Mouse (Mus musculus): Measurements from ENCODE around the gene Mif4gd.

Mif4gd gene

DNA sequence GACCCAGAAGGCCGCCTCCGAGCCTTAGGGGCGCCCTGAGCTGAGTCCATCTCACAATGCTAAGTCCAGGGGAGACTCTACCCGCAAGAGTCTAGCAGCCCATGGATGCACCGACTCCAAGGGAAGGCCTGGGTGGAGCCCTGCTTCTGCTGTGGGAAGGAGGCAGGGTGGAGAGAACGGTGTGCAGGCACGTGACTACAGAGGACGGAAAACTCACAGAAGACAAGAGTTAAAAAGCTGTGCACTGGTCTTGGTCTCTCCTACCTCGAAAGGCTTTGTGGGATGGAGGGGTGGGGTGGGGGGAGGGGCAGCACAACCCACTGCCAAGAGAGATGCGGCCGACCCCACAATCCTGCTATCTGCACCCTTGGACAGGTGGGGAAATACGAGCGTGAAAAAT lies 31.5 kb upstream of the Mif4gd start:
- Histone ChIP-seq H3K36me3 (ENCODE audit: insufficient read depth, low read length) (peaks cover 62% of the 10 kb centered on the region), H3K9me3 (ENCODE audit: low read length) (no peaks in the 10 kb centered on the region), H3K27me3 (ENCODE audit: insufficient read depth, low read length) (no peaks in the 10 kb centered on the region), H3K4me3 (replicated peaks; ENCODE audit: low read length) (no peak overlapping the region; the same call in 1 of the 2 replicates), H3K4me1 (replicated peaks; ENCODE audit: low read depth, low read length) (peaks cover 87% of the 10 kb centered on the region)
- TF ChIP-seq NANOG (IDR thresholded peaks at IDR 0.05; ENCODE audit: borderline replicate concordance, low read length): no peak
- no peak for TF ChIP-seq CTCF (conservative IDR thresholded peaks at IDR 0.05; ENCODE audit: low read length)
- no peak for TF ChIP-seq POU5F1 (IDR thresholded peaks at IDR 0.05; ENCODE audit: borderline replicate concordance, low read length)

DNA sequence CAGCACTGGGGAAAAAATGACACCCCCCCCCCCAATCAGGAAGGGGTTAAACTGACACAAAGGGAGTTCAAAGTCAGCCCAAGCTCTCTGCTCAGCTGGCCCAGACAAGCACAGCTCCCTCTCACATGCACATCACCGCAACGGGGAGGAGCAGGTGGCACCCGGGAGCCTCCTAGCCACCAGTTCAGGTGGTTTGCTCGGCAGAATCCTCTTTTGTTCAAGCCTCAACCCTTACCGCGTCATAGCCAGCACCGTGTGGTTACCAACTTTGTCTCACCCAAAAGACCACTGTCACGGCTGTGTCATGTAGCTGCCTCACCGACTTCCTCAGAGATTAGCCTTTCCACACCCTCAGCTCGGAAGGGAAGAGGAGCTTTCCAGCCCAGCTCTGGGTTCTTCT lies 30.5 kb upstream of the Mif4gd start:
- Histone ChIP-seq H3K36me3 (ENCODE audit: insufficient read depth, low read length) (peaks cover 51% of the 10 kb centered on the region), H3K9me3 (ENCODE audit: low read length) (no peaks in the 10 kb centered on the region), H3K4me3 (replicated peaks; ENCODE audit: low read length) (peak overlapping the region; percentile 30; the same call in 1 of the 2 replicates), H3K4me1 (replicated peaks; ENCODE audit: low read depth, low read length) (peaks cover 92% of the 10 kb centered on the region), H3K27me3 (ENCODE audit: insufficient read depth, low read length) (no peaks in the 10 kb centered on the region)
- no peak for TF ChIP-seq NANOG (IDR thresholded peaks at IDR 0.05; ENCODE audit: borderline replicate concordance, low read length)
- TF ChIP-seq POU5F1 (IDR thresholded peaks at IDR 0.05; ENCODE audit: borderline replicate concordance, low read length): no peak
- no peak for TF ChIP-seq CTCF (conservative IDR thresholded peaks at IDR 0.05; ENCODE audit: low read length)

DNA sequence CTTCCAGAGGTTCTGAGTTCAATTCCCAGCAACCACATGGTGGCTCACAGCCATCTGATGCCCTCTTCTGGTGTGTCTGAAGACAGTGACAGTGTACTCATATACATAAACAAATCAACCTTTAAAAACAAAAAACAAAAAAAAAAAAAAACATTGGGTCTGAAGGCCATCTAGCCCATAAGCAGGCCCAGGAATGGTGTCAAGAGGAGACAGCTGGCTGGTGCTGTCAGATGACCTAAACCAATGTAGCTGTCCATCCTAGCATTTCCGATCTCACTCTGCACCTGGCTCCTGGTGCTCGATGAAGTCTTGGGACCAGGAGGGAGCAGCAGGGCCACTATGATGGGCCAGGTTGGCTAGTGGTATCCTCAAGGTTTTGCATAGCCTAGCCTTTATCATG lies 29.9 kb upstream of the Mif4gd start:
- TF ChIP-seq CTCF (conservative IDR thresholded peaks at IDR 0.05; ENCODE audit: low read length) (no peak), NANOG (IDR thresholded peaks at IDR 0.05; ENCODE audit: borderline replicate concordance, low read length) (no peak), POU5F1 (IDR thresholded peaks at IDR 0.05; ENCODE audit: borderline replicate concordance, low read length) (no peak)
- no peaks in the 10 kb centered on the region for H3K9me3 ChIP-seq (ENCODE audit: low read length)
- peaks cover 90% of the 10 kb centered on the region for H3K4me1 ChIP-seq (replicated peaks; ENCODE audit: low read depth, low read length)
- no peak overlapping the region for H3K4me3 ChIP-seq (replicated peaks; ENCODE audit: low read length)
- H3K36me3 ChIP-seq (ENCODE audit: insufficient read depth, low read length): peaks cover 46% of the 10 kb centered on the region
- H3K27me3 ChIP-seq (ENCODE audit: insufficient read depth, low read length): no peaks in the 10 kb centered on the region

DNA sequence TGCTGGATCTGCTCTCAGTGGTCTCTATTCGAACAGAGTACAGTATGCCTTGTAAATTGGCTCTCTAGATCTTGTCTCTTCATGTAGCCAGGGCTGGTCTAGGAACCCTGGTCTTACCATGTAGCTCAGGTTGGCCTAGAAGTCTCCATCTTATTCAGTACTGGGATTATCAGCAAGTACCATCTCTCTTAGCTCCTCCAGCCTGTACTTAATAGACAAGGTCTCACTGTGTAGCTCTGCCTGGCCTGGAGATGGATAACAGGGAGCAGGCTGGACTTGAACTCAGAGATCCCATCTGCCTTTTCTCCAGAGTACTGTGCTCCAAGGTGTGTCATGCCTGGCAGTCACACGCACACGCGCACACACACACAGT lies 28.9 kb upstream of the Mif4gd start:
- Histone ChIP-seq H3K4me3 (replicated peaks; ENCODE audit: low read length) (no peak overlapping the region; the same call in 1 of the 2 replicates), H3K27me3 (ENCODE audit: insufficient read depth, low read length) (no peaks in the 10 kb centered on the region), H3K4me1 (replicated peaks; ENCODE audit: low read depth, low read length) (peaks cover 90% of the 10 kb centered on the region), H3K9me3 (ENCODE audit: low read length) (no peaks in the 10 kb centered on the region), H3K36me3 (ENCODE audit: insufficient read depth, low read length) (peaks cover 36% of the 10 kb centered on the region)
- TF ChIP-seq NANOG (IDR thresholded peaks at IDR 0.05; ENCODE audit: borderline replicate concordance, low read length) (no peak), POU5F1 (IDR thresholded peaks at IDR 0.05; ENCODE audit: borderline replicate concordance, low read length) (no peak), CTCF (conservative IDR thresholded peaks at IDR 0.05; ENCODE audit: low read length) (no peak)

DNA sequence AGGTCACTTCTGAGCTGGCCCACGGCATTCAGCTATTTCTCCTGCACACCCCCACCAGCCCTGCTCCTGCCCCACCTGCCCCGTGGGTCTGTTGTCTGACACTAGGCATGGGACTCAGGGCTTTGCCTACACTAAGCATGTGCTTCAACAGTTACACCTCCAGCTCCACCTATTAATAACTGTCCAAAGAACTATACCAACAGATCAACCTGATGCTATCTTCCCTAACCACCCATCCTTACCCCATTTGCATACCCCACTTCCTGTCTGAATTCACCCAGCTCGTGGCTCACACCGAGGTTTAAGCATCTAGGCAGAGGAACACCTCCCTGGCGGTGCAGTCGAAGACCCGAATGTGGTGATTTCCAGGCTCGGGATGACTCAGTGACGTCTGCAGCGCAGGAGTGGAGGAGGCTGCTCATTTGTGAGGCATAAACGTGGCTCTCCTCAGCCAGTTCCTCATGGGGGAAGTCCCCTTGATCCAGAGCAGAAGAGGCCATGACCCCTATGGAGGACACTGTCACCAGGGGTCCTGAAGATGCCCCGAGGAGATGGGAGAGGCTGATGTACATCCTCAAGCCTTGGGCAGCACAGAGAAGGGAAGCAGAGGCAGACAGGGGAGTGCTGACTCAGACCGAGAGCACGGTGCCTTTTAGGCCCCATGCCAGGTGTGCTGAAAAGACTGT lies 28.4 kb upstream of the Mif4gd start:
- Histone ChIP-seq H3K36me3 (ENCODE audit: insufficient read depth, low read length) (peaks cover 31% of the 10 kb centered on the region), H3K4me1 (replicated peaks; ENCODE audit: low read depth, low read length) (peaks cover 91% of the 10 kb centered on the region), H3K4me3 (replicated peaks; ENCODE audit: low read length) (peak overlapping the region; percentile 45), H3K27me3 (ENCODE audit: insufficient read depth, low read length) (no peaks in the 10 kb centered on the region), H3K9me3 (ENCODE audit: low read length) (no peaks in the 10 kb centered on the region)
- TF ChIP-seq NANOG (IDR thresholded peaks at IDR 0.05; ENCODE audit: borderline replicate concordance, low read length): 0 out of 2 replicates have a peak, but pooled peaks have one; percentile 4
- no peak for TF ChIP-seq POU5F1 (IDR thresholded peaks at IDR 0.05; ENCODE audit: borderline replicate concordance, low read length)

DNA sequence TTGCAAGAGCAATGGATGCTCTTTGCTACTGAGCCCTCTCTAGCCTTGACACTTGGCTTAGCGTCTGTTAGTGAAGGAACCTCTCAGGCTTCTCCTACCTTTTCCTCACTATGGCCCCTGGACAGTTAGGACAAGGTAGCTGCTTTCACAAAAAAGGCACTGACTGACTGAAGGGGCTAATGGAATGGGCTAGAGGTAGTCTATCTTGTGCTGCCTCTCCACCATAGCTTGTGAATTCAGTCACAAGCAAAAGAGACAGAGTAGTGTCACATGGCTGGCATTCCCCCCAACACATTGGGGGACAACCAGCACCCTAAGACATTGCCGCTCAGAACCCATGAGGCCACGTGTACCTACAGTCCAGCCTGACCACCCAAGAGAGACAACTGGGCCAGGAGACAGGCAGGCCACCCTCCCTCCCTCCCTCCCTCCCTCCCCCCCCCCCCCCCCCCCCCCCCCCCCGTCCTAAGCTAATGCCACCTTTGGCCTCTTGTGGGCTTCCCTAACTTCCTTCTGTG lies 27.6 kb upstream of the Mif4gd start:
- Histone ChIP-seq H3K36me3 (ENCODE audit: insufficient read depth, low read length) (peaks cover 23% of the 10 kb centered on the region), H3K4me1 (replicated peaks; ENCODE audit: low read depth, low read length) (peaks cover 87% of the 10 kb centered on the region), H3K4me3 (replicated peaks; ENCODE audit: low read length) (no peak overlapping the region), H3K27me3 (ENCODE audit: insufficient read depth, low read length) (no peaks in the 10 kb centered on the region), H3K9me3 (ENCODE audit: low read length) (no peaks in the 10 kb centered on the region)
- TF ChIP-seq NANOG (IDR thresholded peaks at IDR 0.05; ENCODE audit: borderline replicate concordance, low read length) (no peak), CTCF (conservative IDR thresholded peaks at IDR 0.05; ENCODE audit: low read length) (no peak), POU5F1 (IDR thresholded peaks at IDR 0.05; ENCODE audit: borderline replicate concordance, low read length) (no peak)

DNA sequence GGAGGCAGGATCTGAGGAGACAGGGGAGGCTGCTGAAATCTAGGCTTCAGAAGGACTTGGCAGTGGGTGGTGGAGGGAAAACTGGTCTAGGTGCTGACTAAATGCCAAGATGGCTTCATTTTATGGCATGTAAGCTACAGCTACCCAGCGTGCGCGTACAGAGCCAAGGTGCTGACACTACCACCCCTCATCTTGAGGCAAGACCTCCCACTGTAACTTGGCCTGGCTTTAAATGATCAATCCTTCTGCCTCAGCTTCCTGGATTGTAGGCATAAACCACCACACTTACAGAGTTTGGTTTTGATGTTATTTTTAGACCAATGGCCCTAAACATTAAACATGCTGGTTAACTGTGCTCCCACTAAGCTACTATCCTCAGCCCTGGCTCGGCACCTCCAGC lies 26.8 kb upstream of the Mif4gd start:
- Histone ChIP-seq H3K9me3 (ENCODE audit: low read length) (no peaks in the 10 kb centered on the region), H3K36me3 (ENCODE audit: insufficient read depth, low read length) (peaks cover 15% of the 10 kb centered on the region; the same call in 1 of the 2 replicates), H3K4me3 (replicated peaks; ENCODE audit: low read length) (peak overlapping the region; percentile 39; the same call in 1 of the 2 replicates), H3K4me1 (replicated peaks; ENCODE audit: low read depth, low read length) (peaks cover 87% of the 10 kb centered on the region), H3K27me3 (ENCODE audit: insufficient read depth, low read length) (no peaks in the 10 kb centered on the region)
- TF ChIP-seq POU5F1 (IDR thresholded peaks at IDR 0.05; ENCODE audit: borderline replicate concordance, low read length) (no peak), NANOG (IDR thresholded peaks at IDR 0.05; ENCODE audit: borderline replicate concordance, low read length) (no peak), CTCF (conservative IDR thresholded peaks at IDR 0.05; ENCODE audit: low read length) (no peak)

DNA sequence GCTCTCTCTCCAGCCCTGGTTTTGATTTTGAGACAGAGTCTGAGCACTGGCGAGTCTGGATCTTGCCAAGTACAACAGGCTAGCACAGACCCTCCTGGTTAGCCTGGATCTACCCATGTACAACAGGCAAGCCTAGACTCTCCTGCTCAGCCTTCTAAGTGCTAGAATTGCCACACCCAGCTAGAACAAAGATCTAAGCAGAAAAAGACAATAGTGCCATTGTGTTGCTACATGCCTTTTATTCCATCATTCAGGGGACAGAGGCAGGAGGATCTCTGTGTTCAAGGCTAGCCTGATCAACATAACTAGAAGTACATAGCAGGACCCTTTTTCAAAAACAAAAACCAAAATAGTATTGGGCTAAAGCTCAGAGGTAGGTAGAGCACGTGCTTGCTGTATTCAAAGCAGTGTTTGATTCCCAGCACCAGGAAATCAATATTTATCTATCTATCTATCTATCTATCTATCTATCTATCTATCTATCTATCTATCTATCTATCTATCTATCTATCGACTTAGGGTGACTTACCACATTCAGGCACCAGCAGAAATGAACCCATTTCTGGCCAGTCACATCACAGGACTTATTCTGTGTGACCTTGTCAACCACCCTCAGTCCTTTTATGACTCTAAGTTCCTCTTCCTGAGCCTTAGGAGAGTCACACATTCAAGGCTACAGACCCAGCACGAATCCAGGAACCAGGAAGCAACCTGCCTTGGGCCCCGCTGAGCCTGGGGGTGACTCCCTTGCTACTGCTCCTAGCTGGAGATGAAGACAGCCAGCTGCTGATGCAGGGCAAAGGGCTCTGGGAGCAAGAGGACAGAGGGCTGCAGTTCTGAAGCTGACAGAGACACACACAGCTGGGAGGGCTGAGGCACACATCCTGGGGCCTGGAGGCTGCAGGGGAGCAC lies 26.0 kb upstream of the Mif4gd start:
- Histone ChIP-seq H3K4me1 (replicated peaks; ENCODE audit: low read depth, low read length) (peaks cover 87% of the 10 kb centered on the region), H3K9me3 (ENCODE audit: low read length) (no peaks in the 10 kb centered on the region), H3K27me3 (ENCODE audit: insufficient read depth, low read length) (no peaks in the 10 kb centered on the region), H3K36me3 (ENCODE audit: insufficient read depth, low read length) (peaks cover 11% of the 10 kb centered on the region; the same call in 1 of the 2 replicates), H3K4me3 (replicated peaks; ENCODE audit: low read length) (peak overlapping the region; percentile 39; the same call in 1 of the 2 replicates)
- TF ChIP-seq NANOG (IDR thresholded peaks at IDR 0.05; ENCODE audit: borderline replicate concordance, low read length) (peak; percentile 71; the same call in 1 of the 2 replicates), CTCF (conservative IDR thresholded peaks at IDR 0.05; ENCODE audit: low read length) (no peak), POU5F1 (IDR thresholded peaks at IDR 0.05; ENCODE audit: borderline replicate concordance, low read length) (no peak)
